10 mouse cellular contexts compared by ENCODE assay signal in genomic region chr12:104829596-104830282, GRCm38 (mm10). TPM values are rescaled to one million over a fixed set of nuclear protein-coding genes. Genes with fewer than 3 reads are reported as not detected.
A peak's percentile ranks its signal among the peaks of the same experiment; 100 is the strongest.
DNase-seq lines count a peak whose midpoint lies in the region; ATAC-seq lines count a peak whose summit lies in the region.
"Had no signal": no experiment of that assay in that cellular context is flagged by ENCODE, and none has a peak within 500 bp of the region (broad histone marks: within the 10 kb centered on the region; RNA-seq: fewer than 3 reads in every experiment).

No protein-coding gene starts in this region.

- DNase-seq in heart, adult 11 months: peak; percentile 98
- peak; percentile 46 for DNase-seq in brain, adult 2 months (ENCODE audit: low read depth, low spot score)
- DNase-seq in kidney, postnatal 25 days: peak; percentile 94
- DNase-seq in cerebellum, postnatal 4 days (ENCODE audit: low spot score in 2 of 2): no peak
- DNase-seq in cerebellum, adult 18-20 months: no peak
- DNase-seq: liver, embryonic 13.5 days had no signal

- no peaks in the 10 kb centered on the region for H3K36me3 ChIP-seq in heart, embryonic 11.5 days (ENCODE audit: control insufficient read depth, insufficient read depth, low read length)
- no peaks in the 10 kb centered on the region for H3K36me3 ChIP-seq in heart, embryonic 14.5 days (ENCODE audit: control insufficient read depth, insufficient read depth, low read length)
- no peaks in the 10 kb centered on the region for H3K36me3 ChIP-seq in midbrain, embryonic 12.5 days
- H3K36me3 ChIP-seq: G1E; liver, embryonic 13.5 days had no signal

- ATAC-seq in heart, embryonic 11.5 days (replicated peaks; ENCODE audit: insufficient number of reproducible peaks, low FRiP score, low TSS enrichment): no peak
- peak; percentile 49 for ATAC-seq in heart, embryonic 14.5 days (ENCODE audit: insufficient number of reproducible peaks, insufficient read depth, low FRiP score, low read depth)
- ATAC-seq in midbrain, embryonic 12.5 days (ENCODE audit: low FRiP score, low read depth): 0 out of 2 replicates have a peak, but pooled peaks have one; percentile 16

- H3K27me3 ChIP-seq in heart, embryonic 11.5 days (ENCODE audit: control insufficient read depth, insufficient read depth, low read length): 0 out of 2 replicates have a peak, but pooled peaks cover 2% of the 10 kb centered on the region
- no peaks in the 10 kb centered on the region for H3K27me3 ChIP-seq in heart, embryonic 14.5 days (ENCODE audit: control insufficient read depth, insufficient read depth, low read length)
- H3K27me3 ChIP-seq in midbrain, embryonic 12.5 days: no peaks in the 10 kb centered on the region
- H3K27me3 ChIP-seq: liver, embryonic 13.5 days had no signal

- no peak overlapping the region for H3K27ac ChIP-seq in heart, embryonic 11.5 days (ENCODE audit: low read depth, low read length)
- H3K27ac ChIP-seq in heart, embryonic 14.5 days (replicated peaks in 1 of 2; ENCODE audit: control insufficient read depth in 1 of 2, insufficient read depth in 1 of 2, low read depth in 2 of 2, low read length in 2 of 2): no peak overlapping the region
- no peak overlapping the region for H3K27ac ChIP-seq in midbrain, embryonic 12.5 days (replicated peaks)
- H3K27ac ChIP-seq: liver, embryonic 13.5 days had no signal

- no peak overlapping the region for H3K4me2 ChIP-seq in heart, embryonic 11.5 days
- H3K4me2 ChIP-seq in heart, embryonic 14.5 days (ENCODE audit: low read length): no peak overlapping the region
- H3K4me2 ChIP-seq in midbrain, embryonic 12.5 days (replicated peaks): no peak overlapping the region
- H3K4me2 ChIP-seq: liver, embryonic 13.5 days had no signal

- peaks cover 21% of the 10 kb centered on the region for H3K4me1 ChIP-seq in heart, embryonic 11.5 days (ENCODE audit: control insufficient read depth, insufficient read depth, low read length)
- H3K4me1 ChIP-seq in heart, embryonic 14.5 days (ENCODE audit: control insufficient read depth in 2 of 2, insufficient read depth in 2 of 2, low read length in 2 of 2): peaks cover 17 to 29% of the 10 kb centered on the region in 2 experiments
- peaks cover 27% of the 10 kb centered on the region; the same call in 1 of the 2 replicates for H3K4me1 ChIP-seq in midbrain, embryonic 12.5 days

- no peaks in the 10 kb centered on the region for H3K9me3 ChIP-seq in heart, embryonic 11.5 days (replicated peaks; ENCODE audit: control insufficient read depth, low read length)
- H3K9me3 ChIP-seq in heart, embryonic 14.5 days (ENCODE audit: control insufficient read depth, low read length): no peaks in the 10 kb centered on the region
- H3K9me3 ChIP-seq in midbrain, embryonic 12.5 days: no peaks in the 10 kb centered on the region
- H3K9me3 ChIP-seq: liver, embryonic 13.5 days had no signal

- no peak overlapping the region for H3K4me3 ChIP-seq in heart, embryonic 11.5 days (ENCODE audit: low read depth, low read length)
- H3K4me3 ChIP-seq in heart, embryonic 14.5 days (ENCODE audit: control insufficient read depth in 1 of 2, insufficient read depth in 1 of 2, low read depth in 1 of 2, low read length in 2 of 2): no peak overlapping the region
- no peak overlapping the region for H3K4me3 ChIP-seq in midbrain, embryonic 12.5 days
- H3K4me3 ChIP-seq: liver, embryonic 13.5 days had no signal

- H3K9ac ChIP-seq in heart, embryonic 11.5 days (ENCODE audit: low read depth, low read length): no peak overlapping the region
- no peak overlapping the region for H3K9ac ChIP-seq in heart, embryonic 14.5 days (ENCODE audit: low read length)
- no peak overlapping the region for H3K9ac ChIP-seq in midbrain, embryonic 12.5 days (replicated peaks)
- H3K9ac ChIP-seq: liver, embryonic 13.5 days had no signal

- 30% methylated on average over 6 of the region's 6 CpGs for WGBS in heart, embryonic 11.5 days (ENCODE audit: insufficient replicate concordance)
- WGBS in heart, embryonic 14.5 days: 31% methylated on average over 6 of the region's 6 CpGs
- WGBS in midbrain, embryonic 12.5 days: 40% methylated on average over 6 of the region's 6 CpGs

RNA-seq across cellular contexts. Expression of gene Clmn, which starts 35.1 kb away (rescaled TPM):
- polyA plus RNA-seq in heart, embryonic 11.5 days (2014; fragmentation: Nextera tagmentation; extraction: Ambion mirVana): 1.3 and 1.5 TPM in 2 replicates
- 0.44 and 0.49 TPM in 2 replicates for polyA plus RNA-seq in heart, embryonic 14.5 days (2014; fragmentation: Nextera tagmentation; extraction: Ambion mirVana)
- polyA plus RNA-seq in midbrain, embryonic 12.5 days (2016; fragmentation: Nextera tagmentation; extraction: Ambion mirVana): 2.2 and 2.5 TPM in 2 replicates
- polyA plus RNA-seq: G1E had no signal

Comparison
In these comparisons a context has a peak if more than half of its experiments do, and no peak if none do; other contexts are left out.
1. DNase-seq: peak in heart, adult 11 months (single experiment), brain, adult 2 months (single experiment) and kidney, postnatal 25 days (2 of 2); none in cerebellum, postnatal 4 days (0 of 2) and cerebellum, adult 18-20 months (0 of 2).